Mouse (Mus musculus) brain, embryonic 14.5 days (tissue): Measurements from ENCODE around the gene Pcnt.

ENCODE experiments used
- CTCF ChIP-seq: fragments of 200-500 bp; IDR thresholded peaks from 2 replicates; pipeline ENCODE4 v1.5.1; 2012; ENCODE audit warnings: inconsistent platforms, mild to moderate bottlenecking, moderate library complexity, borderline replicate concordance; ENCODE audit not compliant: insufficient read depth, insufficient read length; ENCODE audit errors: extremely low read depth
- POLR2A ChIP-seq: fragments of 200-500 bp; IDR thresholded peaks from 2 replicates; pipeline ENCODE4 v1.6.1; 2012; ENCODE audit warnings: mild to moderate bottlenecking, inconsistent platforms, borderline replicate concordance; ENCODE audit not compliant: poor library complexity, insufficient read depth, insufficient read length, severe bottlenecking; ENCODE audit errors: extremely low read depth

DNA sequence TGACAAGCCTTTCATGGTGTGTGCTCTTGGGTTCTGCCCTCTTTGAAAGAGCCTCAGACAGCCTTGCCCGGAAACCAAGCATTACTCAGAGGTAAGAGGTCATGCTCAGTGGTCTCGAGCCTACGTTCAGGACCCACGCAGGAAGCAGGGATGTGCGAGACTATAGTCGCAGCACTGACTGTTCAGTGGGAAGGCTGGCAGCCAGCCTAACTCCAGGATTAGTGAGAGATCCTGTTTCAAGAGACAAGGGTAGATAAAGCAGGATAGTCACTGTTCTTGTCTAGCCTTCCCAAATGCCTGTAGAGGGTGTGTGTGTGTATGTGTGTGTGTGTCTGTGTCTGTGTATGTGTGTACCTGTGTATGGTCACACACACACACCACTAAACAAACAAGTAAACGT lies 126.4 kb downstream of the Pcnt start:
- TF ChIP-seq CTCF (no peak), POLR2A (no peak)
